21 mouse cellular contexts compared by ENCODE assay signal in genomic region chr2:141913486-141913885, GRCm38 (mm10).
DNase-seq lines count a peak whose midpoint lies in the region; ATAC-seq lines count a peak whose summit lies in the region.
"Had no signal": no experiment of that assay in that cellular context is flagged by ENCODE, and none has a peak within 500 bp of the region (broad histone marks: within the 10 kb centered on the region; RNA-seq: fewer than 3 reads in every experiment).

No protein-coding gene starts in this region.

- peak; percentile 31 for DNase-seq in heart, adult 11 months
- no peak for DNase-seq in heart, adult 8-10 months (ENCODE audit: low spot score)
- DNase-seq in midbrain, embryonic 14.5 days, result peak; percentile 17
- peak; percentile 19 for DNase-seq in retina, embryonic 14.5 days (ENCODE audit: low spot score)
- no peak for DNase-seq in kidney, adult 11 months
- DNase-seq in cerebellum, adult 9-11 months, result no peak
- DNase-seq: adrenal gland, postnatal 10 days; cerebellum, adult 8-10 months; gastrocnemius, postnatal 10 days; heart, adult 2 months; kidney, adult 9 months; kidney, postnatal 36 days; right cerebral cortex, postnatal 14 days; thymus, postnatal 14 days had no signal

- H3K9me3 ChIP-seq in midbrain, embryonic 14.5 days (ENCODE audit: control insufficient read depth, low read length), result no peaks in the 10 kb centered on the region; the same call in 1 of the 2 replicates
- H3K9me3 ChIP-seq in midbrain, embryonic 15.5 days, result no peaks in the 10 kb centered on the region
- no peaks in the 10 kb centered on the region for H3K9me3 ChIP-seq in hindbrain, embryonic 16.5 days (ENCODE audit: control insufficient read depth, low read length)
- H3K9me3 ChIP-seq: embryonic facial prominence, embryonic 15.5 days; limb, embryonic 13.5 days had no signal

- 29% methylated on average over 3 of the region's 3 CpGs for WGBS in midbrain, embryonic 14.5 days
- WGBS in midbrain, embryonic 15.5 days, result 30% methylated on average over 3 of the region's 3 CpGs
- 23% methylated on average over 3 of the region's 3 CpGs for WGBS in hindbrain, embryonic 16.5 days

- no peak overlapping the region for H3K9ac ChIP-seq in midbrain, embryonic 14.5 days (replicated peaks; ENCODE audit: low read length)
- H3K9ac ChIP-seq in midbrain, embryonic 15.5 days, result no peak overlapping the region
- H3K9ac ChIP-seq in hindbrain, embryonic 16.5 days (ENCODE audit: low read depth, low read length), result no peak overlapping the region
- H3K9ac ChIP-seq: embryonic facial prominence, embryonic 15.5 days; limb, embryonic 13.5 days; liver, embryonic 14.5 days had no signal

- no peaks in the 10 kb centered on the region for H3K27me3 ChIP-seq in midbrain, embryonic 14.5 days (ENCODE audit: control insufficient read depth, insufficient read depth, low read length)
- no peaks in the 10 kb centered on the region for H3K27me3 ChIP-seq in midbrain, embryonic 15.5 days (replicated peaks)
- H3K27me3 ChIP-seq in hindbrain, embryonic 16.5 days (replicated peaks; ENCODE audit: control insufficient read depth, insufficient read depth, low read length), result no peaks in the 10 kb centered on the region
- H3K27me3 ChIP-seq: embryonic facial prominence, embryonic 15.5 days; limb, embryonic 13.5 days had no signal

- H3K27ac ChIP-seq in midbrain, embryonic 14.5 days (replicated peaks; ENCODE audit: low read depth, low read length), result no peak overlapping the region
- H3K27ac ChIP-seq in midbrain, embryonic 15.5 days, result no peak overlapping the region
- no peak overlapping the region for H3K27ac ChIP-seq in hindbrain, embryonic 16.5 days (ENCODE audit: low read depth, low read length)
- H3K27ac ChIP-seq: embryonic facial prominence, embryonic 15.5 days; heart, adult 2 months; left cerebral cortex, adult 2 months; limb, embryonic 13.5 days; liver, embryonic 14.5 days had no signal

- H3K4me3 ChIP-seq in midbrain, embryonic 14.5 days (replicated peaks; ENCODE audit: low read depth, low read length), result no peak overlapping the region
- no peak overlapping the region for H3K4me3 ChIP-seq in midbrain, embryonic 15.5 days
- H3K4me3 ChIP-seq in hindbrain, embryonic 16.5 days (ENCODE audit: low read length), result no peak overlapping the region
- H3K4me3 ChIP-seq: embryonic facial prominence, embryonic 15.5 days; heart, adult 2 months; left cerebral cortex, adult 2 months; limb, embryonic 13.5 days; myocyte had no signal

- no peak; the same call in 1 of the 2 replicates for ATAC-seq in midbrain, embryonic 14.5 days (ENCODE audit: low FRiP score, low TSS enrichment)
- ATAC-seq in midbrain, embryonic 15.5 days (replicated peaks), result no peak; the same call in 1 of the 2 replicates
- peak; percentile 56; the same call in 1 of the 2 replicates for ATAC-seq in hindbrain, embryonic 16.5 days

- no peak overlapping the region for H3K4me2 ChIP-seq in midbrain, embryonic 14.5 days (ENCODE audit: low read length)
- H3K4me2 ChIP-seq in midbrain, embryonic 15.5 days, result no peak overlapping the region
- no peak overlapping the region for H3K4me2 ChIP-seq in hindbrain, embryonic 16.5 days (ENCODE audit: low read length)
- H3K4me2 ChIP-seq: embryonic facial prominence, embryonic 15.5 days; limb, embryonic 13.5 days had no signal

- no peaks in the 10 kb centered on the region for H3K36me3 ChIP-seq in midbrain, embryonic 14.5 days (ENCODE audit: control insufficient read depth, insufficient read depth, low read length)
- H3K36me3 ChIP-seq in midbrain, embryonic 15.5 days (replicated peaks), result no peaks in the 10 kb centered on the region
- H3K36me3 ChIP-seq in hindbrain, embryonic 16.5 days (ENCODE audit: control insufficient read depth, insufficient read depth, low read length), result no peaks in the 10 kb centered on the region
- H3K36me3 ChIP-seq: embryonic facial prominence, embryonic 15.5 days; limb, embryonic 13.5 days had no signal

- 0 out of 2 replicates have a peak, but pooled peaks cover 4% of the 10 kb centered on the region for H3K4me1 ChIP-seq in midbrain, embryonic 14.5 days (ENCODE audit: control insufficient read depth, insufficient read depth, low read length)
- peaks cover 4% of the 10 kb centered on the region; the same call in 1 of the 2 replicates for H3K4me1 ChIP-seq in midbrain, embryonic 15.5 days
- no peaks in the 10 kb centered on the region for H3K4me1 ChIP-seq in hindbrain, embryonic 16.5 days (ENCODE audit: control insufficient read depth, insufficient read depth, low read depth, low read length)
- H3K4me1 ChIP-seq: embryonic facial prominence, embryonic 15.5 days; limb, embryonic 13.5 days had no signal

Comparison
In these comparisons a context has a peak if more than half of its experiments do, and no peak if none do; other contexts are left out.
1. DNase-seq: peak in heart, adult 11 months (single experiment), midbrain, embryonic 14.5 days (single experiment) and retina, embryonic 14.5 days (single experiment); none in heart, adult 8-10 months (single experiment), kidney, adult 11 months (single experiment) and cerebellum, adult 9-11 months (single experiment).